Mouse (Mus musculus) megakaryocyte, embryonic 14.5 days (primary cell): ENCODE data around the gene Btbd16.

ENCODE experiments used
- FLI1 ChIP-seq: IDR thresholded peaks from 2 replicates; pipeline ENCODE4 v1.6.1; 2012; ENCODE audit warnings: low read length, inconsistent platforms, mixed read lengths
- GATA1 ChIP-seq: IDR thresholded peaks from 3 replicates; pipeline ENCODE4 v1.6.1; 2012; ENCODE audit warnings: mixed read lengths, low read length, inconsistent platforms, borderline replicate concordance

DNA sequence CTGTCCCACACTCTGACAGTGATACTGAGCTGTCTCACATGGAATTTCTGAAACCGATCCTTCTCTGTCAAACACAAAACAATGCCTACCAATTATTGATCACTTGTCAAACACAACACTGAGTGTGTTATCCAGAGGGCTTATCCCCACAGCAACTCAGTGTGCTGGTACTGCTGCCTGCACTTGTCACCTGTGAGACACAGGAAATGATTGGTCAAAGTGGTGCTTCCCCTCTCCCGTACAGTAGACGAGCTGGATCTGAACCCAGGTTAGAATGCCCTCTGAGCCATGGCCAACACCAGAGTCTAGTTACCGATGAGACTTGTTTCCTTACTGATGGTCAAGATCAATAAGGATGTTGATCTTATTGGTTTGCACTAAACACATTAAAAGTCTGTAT lies 27.9 kb downstream of the Btbd16 start:
- TF ChIP-seq FLI1 (no peak), GATA1 (no peak)
